Mouse (Mus musculus) ES-Bruce4 (cell line): ENCODE results near the gene Ltn1.

ENCODE experiments used
- CTCF ChIP-seq: IDR thresholded peaks from one replicate; pipeline ENCODE4 v1.8.1; 2011; ENCODE audit warnings: low read depth, low read length
- EP300 ChIP-seq: IDR thresholded peaks from 2 replicates; pipeline ENCODE4 v1.6.1; 2011; ENCODE audit warnings: low read depth, low read length; ENCODE audit not compliant: insufficient read depth
- POLR2A ChIP-seq: IDR thresholded peaks from one replicate; pipeline ENCODE4 v1.8.1; 2011; ENCODE audit warnings: low read length; ENCODE audit not compliant: insufficient read depth

DNA sequence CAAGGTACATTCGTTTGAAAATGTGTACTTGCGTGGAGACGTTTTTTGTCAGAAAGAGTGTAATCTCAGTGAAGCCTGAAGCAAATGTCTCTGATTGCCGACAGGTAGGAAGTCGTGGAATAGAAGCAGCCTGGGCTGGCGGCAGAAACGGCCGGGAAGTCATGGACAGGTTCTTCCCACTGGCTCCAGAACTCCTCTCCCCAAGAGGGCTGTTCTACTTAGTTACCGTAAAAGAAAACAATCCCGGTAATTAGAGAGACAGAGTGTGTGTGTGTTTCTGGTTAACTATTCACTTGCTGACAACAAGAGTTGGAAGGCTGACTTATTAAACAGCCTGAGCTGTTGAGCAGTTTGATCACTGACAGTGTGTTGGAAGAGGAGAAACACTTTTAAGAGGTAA, 66.4 kb downstream of the Ltn1 start:
- no peak for TF ChIP-seq CTCF
- TF ChIP-seq POLR2A = no peak
- TF ChIP-seq EP300 = no peak
